Mouse (Mus musculus) megakaryocyte, embryonic 14.5 days (primary cell): ENCODE data around the gene Lrrc9. TPM values are rescaled to one million over a fixed set of nuclear protein-coding genes. Genes with fewer than 3 reads are reported as not detected.

Source experiments
- H3K27me3 ChIP-seq: replicated peaks from 2 replicates; pipeline ENCODE3; 2012; ENCODE audit warnings: inconsistent platforms
- H3K36me3 ChIP-seq: replicated peaks from 2 replicates; pipeline ENCODE3; 2012; ENCODE audit warnings: low read length, inconsistent platforms, mixed read lengths
- H3K4me1 ChIP-seq: 2 replicates; pipeline ENCODE4 v1.6.1; 2012; ENCODE audit warnings: inconsistent platforms
- H3K4me3 ChIP-seq: replicated peaks from 2 replicates; pipeline ENCODE3; 2012; ENCODE audit warnings: moderate library complexity, mild to moderate bottlenecking, inconsistent platforms
- H3K9me3 ChIP-seq: 2 replicates; pipeline ENCODE4 v1.6.1; 2012; ENCODE audit warnings: inconsistent platforms
- FLI1 ChIP-seq: IDR thresholded peaks from 2 replicates; pipeline ENCODE4 v1.6.1; 2012; ENCODE audit warnings: low read length, inconsistent platforms, mixed read lengths
- GATA1 ChIP-seq: IDR thresholded peaks from 3 replicates; pipeline ENCODE4 v1.6.1; 2012; ENCODE audit warnings: mixed read lengths, low read length, inconsistent platforms, borderline replicate concordance
- polyA plus RNA-seq: library from polyadenylated mRNA; stranded (reverse); fragments of >175 nt; gene quantifications from 2 replicates; pipeline ENCODE4 v1.2.3, GENCODE M21; 2012; ENCODE audit warnings: low replicate concordance; ENCODE audit not compliant: insufficient read depth

The Lrrc9 gene
- 0.30 and 2.3 TPM in 2 replicates for polyA plus RNA-seq

- Histone ChIP-seq H3K4me3 (peak within 1 kb of the TSS; percentile 85), H3K36me3 (no peaks in the 10 kb centered on the region), H3K9me3 (no peaks in the 10 kb centered on the region), H3K4me1 (peaks cover 8% of the 10 kb centered on the region), H3K27me3 (peaks cover 14% of the 10 kb centered on the region)
- TF ChIP-seq FLI1 (no peak), GATA1 (no peak)
Measured at GRCm38 (mm10) chr12:72441839-72442576, at the start of gene Lrrc9. Gene Lrrc9, plus strand, starts transcription at chr12:72441866.

GRCm38 (mm10) chr12:72393046-72393805 is 48.4 kb upstream of the Lrrc9 start:
- TF ChIP-seq FLI1 (no peak), GATA1 (no peak)
- H3K4me1 ChIP-seq = no peaks in the 10 kb centered on the region

GRCm38 (mm10) chr12:72405031-72405430 is 36.6 kb upstream of the Lrrc9 start:
- TF ChIP-seq GATA1 (no peak), FLI1 (no peak)
- H3K4me3 ChIP-seq = no peak overlapping the region
- H3K4me1 ChIP-seq = peaks cover 21% of the 10 kb centered on the region
- H3K36me3 ChIP-seq = no peaks in the 10 kb centered on the region
- peaks cover 37% of the 10 kb centered on the region for H3K27me3 ChIP-seq
- no peaks in the 10 kb centered on the region for H3K9me3 ChIP-seq

More at GRCm38 (mm10) chr12:72393046-72393805, 48.4 kb upstream of the Lrrc9 start:
- Histone ChIP-seq H3K27me3 (no peaks in the 10 kb centered on the region), H3K36me3 (no peaks in the 10 kb centered on the region), H3K9me3 (peaks cover 12% of the 10 kb centered on the region; the same call in 1 of the 2 replicates), H3K4me3 (no peak overlapping the region)

- Histone ChIP-seq H3K36me3 (no peaks in the 10 kb centered on the region), H3K4me3 (no peak overlapping the region), H3K27me3 (peaks cover 43% of the 10 kb centered on the region), H3K4me1 (peaks cover 21% of the 10 kb centered on the region), H3K9me3 (no peaks in the 10 kb centered on the region)
- TF ChIP-seq GATA1 (no peak), FLI1 (no peak)
Measured at GRCm38 (mm10) chr12:72407146-72407545, 34.5 kb upstream of the Lrrc9 start.

- Histone ChIP-seq H3K27me3 (peaks cover 43% of the 10 kb centered on the region), H3K9me3 (no peaks in the 10 kb centered on the region), H3K4me1 (peaks cover 21% of the 10 kb centered on the region), H3K4me3 (peak overlapping the region; percentile 90), H3K36me3 (no peaks in the 10 kb centered on the region)
- TF ChIP-seq FLI1 (no peak), GATA1 (no peak)
Measured at GRCm38 (mm10) chr12:72407721-72408110, 34.0 kb upstream of the Lrrc9 start.

GRCm38 (mm10) chr12:72408111-72408891 is 33.4 kb upstream of the Lrrc9 start:
- no peaks in the 10 kb centered on the region for H3K9me3 ChIP-seq
- peak overlapping the region; percentile 90 for H3K4me3 ChIP-seq
- H3K4me1 ChIP-seq = peaks cover 21% of the 10 kb centered on the region
- TF ChIP-seq GATA1 (no peak), FLI1 (no peak)
- peaks cover 46% of the 10 kb centered on the region for H3K27me3 ChIP-seq
- no peaks in the 10 kb centered on the region for H3K36me3 ChIP-seq

GRCm38 (mm10) chr12:72408954-72409353 is 32.7 kb upstream of the Lrrc9 start, which contains the start of gene Rtn1:
Gene Rtn1, minus strand, starts transcription at chr12:72409054.
- no peak for TF ChIP-seq GATA1
- no peak for TF ChIP-seq FLI1
- Histone ChIP-seq H3K4me1 (peaks cover 21% of the 10 kb centered on the region), H3K36me3 (no peaks in the 10 kb centered on the region), H3K9me3 (no peaks in the 10 kb centered on the region), H3K27me3 (peaks cover 45% of the 10 kb centered on the region), H3K4me3 (peak within 1 kb of the TSS; percentile 90)

- H3K9me3 ChIP-seq = peaks cover 13% of the 10 kb centered on the region
- peaks cover 4% of the 10 kb centered on the region for H3K27me3 ChIP-seq
- no peaks in the 10 kb centered on the region for H3K4me1 ChIP-seq
- no peak for TF ChIP-seq GATA1
- TF ChIP-seq FLI1 = no peak
- H3K4me3 ChIP-seq = no peak overlapping the region
- no peaks in the 10 kb centered on the region for H3K36me3 ChIP-seq
Measured at GRCm38 (mm10) chr12:72417762-72418161, 23.9 kb upstream of the Lrrc9 start.

GRCm38 (mm10) chr12:72422681-72423080 is 19.0 kb upstream of the Lrrc9 start:
- Histone ChIP-seq H3K4me3 (no peak overlapping the region), H3K4me1 (no peaks in the 10 kb centered on the region), H3K27me3 (no peaks in the 10 kb centered on the region), H3K9me3 (peaks cover 11% of the 10 kb centered on the region), H3K36me3 (no peaks in the 10 kb centered on the region)
- no peak for TF ChIP-seq GATA1
- TF ChIP-seq FLI1 = no peak

- Histone ChIP-seq H3K9me3 (no peaks in the 10 kb centered on the region), H3K27me3 (no peaks in the 10 kb centered on the region), H3K36me3 (no peaks in the 10 kb centered on the region), H3K4me1 (no peaks in the 10 kb centered on the region), H3K4me3 (no peak overlapping the region)
- TF ChIP-seq FLI1 (no peak), GATA1 (no peak)
Measured at GRCm38 (mm10) chr12:72427722-72428126, 13.9 kb upstream of the Lrrc9 start.
